Mouse (Mus musculus) liver, postnatal 0 days (tissue): ENCODE measurements around the gene Mettl22.

Experiments used
- CTCF ChIP-seq: sonication (generic); IDR thresholded peaks from 2 replicates; pipeline ENCODE4 v1.5.1; 2016; ENCODE audit warnings: antibody characterized with exemption, low read depth
- EP300 ChIP-seq: IDR thresholded peaks from 2 replicates; pipeline ENCODE4 v1.6.1; 2016; ENCODE audit warnings: antibody characterized with exemption, low read depth, mild to moderate bottlenecking

DNA sequence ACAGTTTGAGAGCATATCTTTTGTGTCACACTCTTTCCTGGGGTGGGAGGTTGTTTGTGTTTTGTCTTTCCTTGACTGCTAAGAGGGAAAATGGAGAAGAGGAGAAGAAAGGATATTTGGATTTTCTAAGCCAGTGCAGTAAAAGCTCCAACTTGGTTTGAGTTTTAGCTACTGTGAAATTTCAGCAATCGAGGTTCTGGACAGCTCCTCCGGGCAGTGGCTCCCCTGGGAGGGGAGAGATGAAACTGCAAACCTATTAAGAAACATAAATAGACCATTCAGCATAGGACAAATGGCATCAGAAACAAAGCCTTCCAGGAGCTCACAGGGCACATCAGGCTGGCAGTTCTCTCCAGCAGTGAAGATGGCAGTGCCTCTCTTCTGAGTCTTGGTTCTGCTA lies 33.7 kb downstream of the Mettl22 start:
- TF ChIP-seq CTCF (no peak), EP300 (no peak)
